Mouse (Mus musculus) intestine, embryonic 14.5 days (tissue): Measurements from ENCODE around the gene Hdac9. TPM values are rescaled to one million over a fixed set of nuclear protein-coding genes. Genes with fewer than 3 reads are reported as not detected.

ENCODE experiments used
- ATAC-seq: fragments of 200-750 bp; cut with Nextera tagmentation; replicated peaks from 2 replicates; pipeline ENCODE4 v1.8.0; 2017; ENCODE audit warnings: low read depth, moderate number of reproducible peaks, moderate TSS enrichment, moderate library complexity; ENCODE audit not compliant: low FRiP score, low TSS enrichment
- DNase-seq: peaks from one replicate; pipeline ENCODE4 v3.0.0-alpha.2; 2018; ENCODE audit warnings: low spot score
- H3K27ac ChIP-seq: fragments of 300-500 bp; sonication (generic); 2 replicates; pipeline ENCODE4 v1.5.1; 2014; ENCODE audit warnings: low read depth, mild to moderate bottlenecking, control low read depth
- H3K27me3 ChIP-seq: fragments of 300-500 bp; sonication (generic); replicated peaks from 2 replicates; pipeline ENCODE4 v1.6.1; 2014; ENCODE audit warnings: low read length, control low read depth; ENCODE audit not compliant: control insufficient read depth, insufficient read depth
- H3K36me3 ChIP-seq: fragments of 300-500 bp; sonication (generic); 2 replicates; pipeline ENCODE4 v1.6.1; 2014; ENCODE audit warnings: low read length, control low read depth; ENCODE audit not compliant: control insufficient read depth, insufficient read depth
- H3K4me1 ChIP-seq: fragments of 300-500 bp; sonication (generic); replicated peaks from 2 replicates; pipeline ENCODE4 v1.6.1; 2014; ENCODE audit warnings: low read length, control low read depth, mixed read lengths; ENCODE audit not compliant: control insufficient read depth, insufficient read depth
- H3K4me2 ChIP-seq: fragments of 300-500 bp; sonication (generic); 2 replicates; pipeline ENCODE4 v1.6.1; 2014; ENCODE audit warnings: low read length
- H3K4me3 ChIP-seq: fragments of 300-500 bp; sonication (generic); 2 replicates; pipeline ENCODE4 v1.5.1; 2014; ENCODE audit warnings: low read depth, low read length, control low read depth, mixed read lengths
- H3K9ac ChIP-seq: fragments of 300-500 bp; sonication (generic); 2 replicates; pipeline ENCODE4 v1.6.1; 2014; ENCODE audit warnings: mild to moderate bottlenecking, low read length
- H3K9me3 ChIP-seq: fragments of 300-500 bp; sonication (generic); 2 replicates; pipeline ENCODE4 v1.6.1; 2016; ENCODE audit warnings: low read length, control low read depth; ENCODE audit not compliant: control insufficient read depth
- WGBS: fragments of 180-500 bp; shearing (Covaris S2); extraction: QIAGEN DNeasy Blood & Tissue Kit; methylation state at CpG from one replicate; pipeline ENCODE4 v1.1.7; 2014; 5-methylcytosine and 5-hydroxymethylcytosine counted together
- polyA plus RNA-seq: library from polyadenylated mRNA; unstranded; fragments of >200 nt; fragmentation: Nextera tagmentation; extraction: Ambion mirVana; gene quantifications from 2 replicates; pipeline ENCODE4 v1.2.1, GENCODE M21; 2014

Hdac9 gene
- polyA plus RNA-seq, 1 experiment from 2014 or later: 4.7 TPM

- no peaks in the 10 kb centered on the region for H3K4me1 ChIP-seq
- ATAC-seq (no peak), DNase-seq (no peak)
- H3K9ac ChIP-seq: no peak overlapping the region
- no peaks in the 10 kb centered on the region for H3K27me3 ChIP-seq
- no peaks in the 10 kb centered on the region for H3K36me3 ChIP-seq
- WGBS: 74% methylated on average over 3 of the region's 3 CpGs
- H3K4me3 ChIP-seq: no peak overlapping the region
- H3K27ac ChIP-seq: no peak overlapping the region
- H3K4me2 ChIP-seq: no peak overlapping the region
- no peaks in the 10 kb centered on the region for H3K9me3 ChIP-seq
These were observed 88.2 kb downstream of the Hdac9 start for GRCm38 (mm10) chr12:34828684-34829083.

DNA sequence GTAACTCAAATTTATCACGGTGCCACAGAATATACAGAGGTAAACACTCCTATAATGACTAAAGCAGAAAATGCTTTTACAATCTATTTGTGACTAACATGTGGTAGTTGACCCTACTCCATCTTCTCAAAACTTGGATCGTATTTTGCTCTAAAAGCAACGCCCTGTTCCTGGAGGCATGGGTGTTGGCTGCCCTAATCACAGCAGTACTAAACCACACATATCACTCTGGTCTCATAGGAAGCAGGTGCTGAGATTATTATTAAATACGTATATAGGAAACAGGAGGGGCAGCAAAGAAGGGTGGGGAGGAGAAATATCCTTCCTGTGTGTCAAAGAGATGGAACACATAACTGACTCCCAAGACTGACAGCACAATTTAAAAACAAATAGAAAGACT lies 90.0 kb downstream of the Hdac9 start:
- Histone ChIP-seq H3K9me3 (no peaks in the 10 kb centered on the region), H3K4me2 (no peak overlapping the region), H3K9ac (no peak overlapping the region), H3K4me3 (no peak overlapping the region), H3K27ac (no peak overlapping the region), H3K4me1 (no peaks in the 10 kb centered on the region), H3K36me3 (no peaks in the 10 kb centered on the region), H3K27me3 (no peaks in the 10 kb centered on the region)
- no peak for DNase-seq
- WGBS: 84% methylated on average over 4 of the region's 4 CpGs
- ATAC-seq: no peak

DNA sequence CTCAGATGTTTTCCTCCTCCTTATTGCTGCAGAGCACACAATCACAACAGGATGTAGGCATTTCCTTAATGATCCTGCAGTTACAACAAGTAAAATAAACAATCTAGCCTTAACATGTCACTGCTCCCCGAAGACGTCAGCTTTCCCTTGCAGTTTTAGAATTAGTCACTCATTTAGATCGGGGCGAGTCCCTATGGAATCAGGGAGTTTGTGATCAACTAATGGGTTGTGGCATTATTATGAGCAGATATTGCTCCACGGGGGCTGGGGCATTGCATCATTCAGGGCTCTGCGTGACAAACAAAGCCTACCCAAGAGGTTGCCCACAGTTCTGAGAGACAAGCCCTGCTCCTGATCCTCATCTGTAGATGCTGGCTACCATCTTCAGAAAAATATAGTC lies 96.7 kb downstream of the Hdac9 start:
- no peaks in the 10 kb centered on the region for H3K27me3 ChIP-seq
- no peak overlapping the region for H3K4me2 ChIP-seq
- no peaks in the 10 kb centered on the region for H3K9me3 ChIP-seq
- no peaks in the 10 kb centered on the region for H3K36me3 ChIP-seq
- ATAC-seq (no peak), DNase-seq (no peak)
- 53% methylated on average over 6 of the region's 6 CpGs for WGBS
- H3K4me1 ChIP-seq: no peaks in the 10 kb centered on the region
- H3K4me3 ChIP-seq: no peak overlapping the region
- no peak overlapping the region for H3K27ac ChIP-seq
- H3K9ac ChIP-seq: no peak overlapping the region

- Histone ChIP-seq H3K27ac (no peak overlapping the region), H3K9ac (no peak overlapping the region), H3K9me3 (no peaks in the 10 kb centered on the region), H3K4me2 (no peak overlapping the region), H3K4me3 (no peak overlapping the region), H3K27me3 (no peaks in the 10 kb centered on the region), H3K36me3 (no peaks in the 10 kb centered on the region), H3K4me1 (no peaks in the 10 kb centered on the region)
- 53% methylated on average over 10 of the region's 10 CpGs for WGBS
- no peak for ATAC-seq
- no peak for DNase-seq
These were observed 105.0 kb downstream of the Hdac9 start for GRCm38 (mm10) chr12:34811673-34812613.

- Histone ChIP-seq H3K9me3 (no peaks in the 10 kb centered on the region), H3K36me3 (no peaks in the 10 kb centered on the region), H3K4me1 (no peaks in the 10 kb centered on the region), H3K27me3 (no peaks in the 10 kb centered on the region), H3K9ac (no peak overlapping the region), H3K27ac (no peak overlapping the region), H3K4me3 (no peak overlapping the region), H3K4me2 (no peak overlapping the region)
- ATAC-seq (no peak), DNase-seq (no peak)
- 78% methylated on average over 2 of the region's 2 CpGs for WGBS
These were observed 106.7 kb downstream of the Hdac9 start for GRCm38 (mm10) chr12:34810221-34810620.

- Histone ChIP-seq H3K4me2 (no peak overlapping the region), H3K4me1 (no peaks in the 10 kb centered on the region), H3K27me3 (no peaks in the 10 kb centered on the region), H3K36me3 (no peaks in the 10 kb centered on the region), H3K9ac (no peak overlapping the region), H3K4me3 (no peak overlapping the region), H3K9me3 (no peaks in the 10 kb centered on the region), H3K27ac (no peak overlapping the region)
- 82% methylated on average over 1 of the region's 1 CpGs for WGBS
- DNase-seq: no peak
- ATAC-seq: no peak
These were observed 108.7 kb downstream of the Hdac9 start for GRCm38 (mm10) chr12:34808180-34808579.

DNA sequence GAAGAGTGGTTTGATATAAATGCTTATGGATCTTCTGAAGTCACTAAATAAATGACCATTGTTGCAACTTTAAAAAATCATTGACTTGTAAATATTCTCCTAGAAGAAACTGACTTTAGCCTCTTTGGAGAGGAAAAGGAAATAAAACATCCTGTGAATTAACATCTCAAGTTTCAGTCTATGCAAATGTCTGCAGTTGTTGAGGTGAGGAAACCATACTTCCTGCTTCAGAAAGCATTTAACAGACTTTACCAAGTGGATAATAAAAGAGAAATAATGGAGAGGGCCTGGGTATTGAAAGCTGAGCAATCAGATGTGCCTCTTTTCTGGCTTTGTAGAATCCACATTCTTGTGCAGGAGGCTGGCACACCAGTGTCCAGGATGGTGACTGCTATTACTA lies 110.4 kb downstream of the Hdac9 start:
- ATAC-seq (no peak), DNase-seq (no peak)
- H3K36me3 ChIP-seq: no peaks in the 10 kb centered on the region
- H3K27ac ChIP-seq: no peak overlapping the region
- H3K9ac ChIP-seq: no peak overlapping the region
- no peak overlapping the region for H3K4me3 ChIP-seq
- no peak overlapping the region for H3K4me2 ChIP-seq
- no peaks in the 10 kb centered on the region for H3K27me3 ChIP-seq
- H3K4me1 ChIP-seq: no peaks in the 10 kb centered on the region
- H3K9me3 ChIP-seq: no peaks in the 10 kb centered on the region

- 84% methylated on average over 2 of the region's 2 CpGs for WGBS
- Histone ChIP-seq H3K9me3 (no peaks in the 10 kb centered on the region), H3K4me2 (no peak overlapping the region), H3K4me3 (no peak overlapping the region), H3K27me3 (no peaks in the 10 kb centered on the region), H3K36me3 (no peaks in the 10 kb centered on the region), H3K27ac (no peak overlapping the region), H3K4me1 (no peaks in the 10 kb centered on the region), H3K9ac (no peak overlapping the region)
- DNase-seq: no peak
- no peak for ATAC-seq
These were observed 113.2 kb downstream of the Hdac9 start for GRCm38 (mm10) chr12:34803721-34804120.

DNA sequence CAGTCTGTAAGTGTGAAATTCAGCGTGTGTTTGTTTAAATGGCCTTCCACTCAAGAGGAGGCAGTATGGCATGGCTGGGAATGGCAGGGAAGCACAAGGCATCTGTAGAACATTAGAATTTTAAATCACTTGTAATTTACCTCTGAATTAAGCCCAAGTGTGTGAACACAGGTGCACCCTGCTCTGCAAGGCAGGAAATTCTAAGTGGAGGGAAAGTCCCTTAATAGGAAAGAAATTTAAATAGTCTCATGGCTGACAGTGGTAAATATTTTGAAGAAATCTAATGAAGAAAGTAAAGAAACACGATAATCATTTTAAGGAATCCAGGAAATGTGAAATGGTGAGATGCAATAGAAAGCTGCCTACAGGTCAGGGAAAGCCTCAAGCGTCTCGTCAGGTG lies 114.6 kb downstream of the Hdac9 start:
- Histone ChIP-seq H3K4me2 (no peak overlapping the region), H3K27ac (no peak overlapping the region), H3K4me1 (no peaks in the 10 kb centered on the region), H3K36me3 (no peaks in the 10 kb centered on the region), H3K27me3 (no peaks in the 10 kb centered on the region), H3K9ac (no peak overlapping the region), H3K9me3 (no peaks in the 10 kb centered on the region), H3K4me3 (no peak overlapping the region)
- DNase-seq (no peak), ATAC-seq (no peak)
- WGBS: 78% methylated on average over 4 of the region's 4 CpGs
